Mouse (Mus musculus) liver, postnatal 0 days (tissue): ENCODE measurements at regions not wholly inside any gene's neighbourhood (a gene's known extent, or its start where the extent isn't known, plus 50 kb on each side); places are given as distances from the start of the nearest gene placed in this dataset.

Experiments
- ATAC-seq: fragments of 200-750 bp; cut with Nextera tagmentation; 2 replicates; pipeline ENCODE4 v1.8.0; 2017; ENCODE audit warnings: mild to moderate bottlenecking, moderate library complexity
- DNase-seq: peaks from one replicate; pipeline ENCODE4 v3.0.0-alpha.2; 2016
- H3K27ac ChIP-seq: fragments of 300-500 bp; sonication (generic); 2 replicates; pipeline ENCODE4 v1.5.1; 2014; ENCODE audit warnings: antibody characterized with exemption, moderate library complexity, mild to moderate bottlenecking, low read depth
- H3K27me3 ChIP-seq: fragments of 300-500 bp; sonication (generic); 2 replicates; pipeline ENCODE4 v1.6.1; 2014; ENCODE audit warnings: low read length, control low read depth, mixed read lengths; ENCODE audit not compliant: insufficient read depth
- H3K36me3 ChIP-seq: fragments of 300-500 bp; sonication (generic); replicated peaks from 2 replicates; pipeline ENCODE4 v1.6.1; 2014; ENCODE audit warnings: mild to moderate bottlenecking, control low read depth, low read length, moderate library complexity, mixed read lengths; ENCODE audit not compliant: insufficient read depth
- H3K4me1 ChIP-seq: fragments of 300-500 bp; sonication (generic); 2 replicates; pipeline ENCODE4 v1.6.1; 2014; ENCODE audit warnings: antibody characterized with exemption, mild to moderate bottlenecking, control low read depth; ENCODE audit not compliant: insufficient read depth
- H3K4me2 ChIP-seq: fragments of 300-500 bp; sonication (generic); 2 replicates; pipeline ENCODE4 v1.6.1; 2014; ENCODE audit warnings: low read depth, mild to moderate bottlenecking, low read length, moderate library complexity, mixed read lengths
- H3K4me3 ChIP-seq: fragments of 300-500 bp; sonication (generic); 2 replicates; pipeline ENCODE4 v1.5.1; 2014; ENCODE audit warnings: low read depth, low read length
- H3K9ac ChIP-seq: fragments of 300-500 bp; sonication (generic); replicated peaks from 2 replicates; pipeline ENCODE4 v1.6.1; 2014; ENCODE audit warnings: mild to moderate bottlenecking, moderate library complexity
- H3K9me3 ChIP-seq: fragments of 300-500 bp; sonication (generic); 2 replicates; pipeline ENCODE4 v1.6.1; 2016; ENCODE audit warnings: mild to moderate bottlenecking, control low read depth, low read length, mixed read lengths
- CTCF ChIP-seq: sonication (generic); IDR thresholded peaks from 2 replicates; pipeline ENCODE4 v1.5.1; 2016; ENCODE audit warnings: antibody characterized with exemption, low read depth
- EP300 ChIP-seq: IDR thresholded peaks from 2 replicates; pipeline ENCODE4 v1.6.1; 2016; ENCODE audit warnings: antibody characterized with exemption, low read depth, mild to moderate bottlenecking
- WGBS: fragments of 180-500 bp; shearing (Covaris S2); extraction: QIAGEN DNeasy Blood & Tissue Kit; methylation state at CpG from one replicate; pipeline ENCODE4 v1.1.7; 2014; ENCODE audit not compliant: insufficient replicate concordance; 5-methylcytosine and 5-hydroxymethylcytosine counted together

GRCm38 (mm10) chr7:68444426-68445095 lies 170.9 kb downstream of the Fam169b start:
- Histone ChIP-seq H3K27me3 (no peaks in the 10 kb centered on the region), H3K4me3 (no peak overlapping the region), H3K4me2 (no peak overlapping the region), H3K9me3 (no peaks in the 10 kb centered on the region), H3K27ac (no peak overlapping the region), H3K9ac (no peak overlapping the region), H3K4me1 (no peaks in the 10 kb centered on the region), H3K36me3 (no peaks in the 10 kb centered on the region)
- ATAC-seq (no peak), DNase-seq (no peak)
- WGBS = 59% methylated on average over 11 of the region's 11 CpGs
- TF ChIP-seq CTCF (no peak), EP300 (no peak)

GRCm38 (mm10) chr7:68440661-68441150 lies 167.1 kb downstream of the Fam169b start:
- Histone ChIP-seq H3K4me1 (no peaks in the 10 kb centered on the region), H3K9me3 (no peaks in the 10 kb centered on the region), H3K27me3 (no peaks in the 10 kb centered on the region), H3K9ac (no peak overlapping the region), H3K4me2 (no peak overlapping the region), H3K36me3 (no peaks in the 10 kb centered on the region), H3K27ac (no peak overlapping the region), H3K4me3 (no peak overlapping the region)
- WGBS = 64% methylated on average over 11 of the region's 11 CpGs
- TF ChIP-seq CTCF (no peak), EP300 (no peak)
- DNase-seq (no peak), ATAC-seq (no peak)

GRCm38 (mm10) chr7:68428946-68429345 lies 155.3 kb downstream of the Fam169b start:
- Histone ChIP-seq H3K36me3 (no peaks in the 10 kb centered on the region), H3K4me2 (no peak overlapping the region), H3K4me3 (no peak overlapping the region), H3K27ac (no peak overlapping the region), H3K9ac (no peak overlapping the region), H3K27me3 (no peaks in the 10 kb centered on the region), H3K4me1 (no peaks in the 10 kb centered on the region), H3K9me3 (no peaks in the 10 kb centered on the region)
- ATAC-seq (no peak), DNase-seq (no peak)
- no peak for TF ChIP-seq CTCF
- TF ChIP-seq EP300 = no peak
- WGBS = 66% methylated on average over 4 of the region's 4 CpGs

GRCm38 (mm10) chr7:68415890-68416289 lies 142.3 kb downstream of the Fam169b start:
- Histone ChIP-seq H3K4me3 (no peak overlapping the region), H3K9me3 (no peaks in the 10 kb centered on the region), H3K9ac (no peak overlapping the region), H3K4me1 (no peaks in the 10 kb centered on the region), H3K27ac (no peak overlapping the region), H3K27me3 (0 out of 2 replicates have a peak, but pooled peaks cover 2% of the 10 kb centered on the region), H3K36me3 (no peaks in the 10 kb centered on the region), H3K4me2 (no peak overlapping the region)
- 88% methylated on average over 7 of the region's 7 CpGs for WGBS
- no peak for TF ChIP-seq CTCF
- no peak for DNase-seq
- no peak for ATAC-seq

GRCm38 (mm10) chr7:68412786-68413185 lies 139.1 kb downstream of the Fam169b start:
- no peak overlapping the region for H3K4me3 ChIP-seq
- H3K4me2 ChIP-seq = no peak overlapping the region
- no peaks in the 10 kb centered on the region for H3K4me1 ChIP-seq
- WGBS = 69% methylated on average over 1 of the region's 1 CpGs
- H3K36me3 ChIP-seq = no peaks in the 10 kb centered on the region
- no peak for ATAC-seq
- H3K9ac ChIP-seq = no peak overlapping the region
- no peak overlapping the region for H3K27ac ChIP-seq
- H3K27me3 ChIP-seq = 0 out of 2 replicates have a peak, but pooled peaks cover 2% of the 10 kb centered on the region
- H3K9me3 ChIP-seq = no peaks in the 10 kb centered on the region
- no peak for DNase-seq
- TF ChIP-seq EP300 (no peak), CTCF (no peak)
